Mouse (Mus musculus) forebrain, embryonic 11.5 days (tissue): ENCODE data around the gene Hibch. TPM values are rescaled to one million over a fixed set of nuclear protein-coding genes. Genes with fewer than 3 reads are reported as not detected.

ENCODE experiments used
- ATAC-seq: fragments of 200-750 bp; cut with Nextera tagmentation; replicated peaks from 2 replicates; pipeline ENCODE4 v1.8.0; 2017; ENCODE audit warnings: moderate TSS enrichment; ENCODE audit not compliant: low FRiP score
- DNase-seq: peaks from one replicate; pipeline ENCODE4 v3.0.0-alpha.2; 2017; ENCODE audit warnings: low spot score
- H3K27ac ChIP-seq: fragments of 300-500 bp; sonication (generic); 2 replicates; pipeline ENCODE4 v1.5.1; 2014; ENCODE audit warnings: low read depth, low read length
- H3K27me3 ChIP-seq: fragments of 300-500 bp; sonication (generic); 2 replicates; pipeline ENCODE4 v1.6.1; 2014; ENCODE audit warnings: mild to moderate bottlenecking, low read length, mixed read lengths; ENCODE audit not compliant: control insufficient read depth, insufficient read depth
- H3K36me3 ChIP-seq: fragments of 300-500 bp; sonication (generic); 2 replicates; pipeline ENCODE4 v1.6.1; 2014; ENCODE audit warnings: mild to moderate bottlenecking, low read length, moderate library complexity, mixed read lengths; ENCODE audit not compliant: control insufficient read depth, insufficient read depth
- H3K4me1 ChIP-seq: fragments of 300-500 bp; sonication (generic); replicated peaks from 2 replicates; pipeline ENCODE4 v1.6.1; 2014; ENCODE audit warnings: low read length, mixed read lengths; ENCODE audit not compliant: control insufficient read depth, insufficient read depth
- H3K4me2 ChIP-seq: fragments of 300-500 bp; sonication (generic); 2 replicates; pipeline ENCODE4 v1.6.1; 2014; ENCODE audit warnings: low read depth, mild to moderate bottlenecking, low read length, moderate library complexity, mixed read lengths; ENCODE audit not compliant: severe bottlenecking
- H3K4me3 ChIP-seq: fragments of 300-500 bp; sonication (generic); 2 replicates; pipeline ENCODE4 v1.5.1; 2014; ENCODE audit warnings: low read depth, low read length
- H3K9ac ChIP-seq: fragments of 300-500 bp; sonication (generic); 2 replicates; pipeline ENCODE4 v1.6.1; 2014; ENCODE audit warnings: low read length
- H3K9me3 ChIP-seq: fragments of 300-500 bp; sonication (generic); 2 replicates; pipeline ENCODE4 v1.6.1; 2016; ENCODE audit warnings: low read length, mixed read lengths; ENCODE audit not compliant: control insufficient read depth
- WGBS: fragments of 180-500 bp; shearing (Covaris S2); extraction: QIAGEN DNeasy Blood & Tissue Kit; methylation state at CpG from one replicate; pipeline ENCODE4 v1.1.7; 2014; 5-methylcytosine and 5-hydroxymethylcytosine counted together
- polyA plus RNA-seq: library from polyadenylated mRNA; unstranded; fragments of >200 nt; fragmentation: Nextera tagmentation; extraction: Ambion mirVana; gene quantifications from 2 replicates; pipeline ENCODE4 v1.2.1, GENCODE M21; 2014

Gene Hibch
- polyA plus RNA-seq, 1 experiment from 2014 or later = 24.1 TPM

GRCm38 (mm10) chr1:52808456-52808855 lies 36.3 kb upstream of the Hibch start:
- Histone ChIP-seq H3K4me2 (no peak overlapping the region), H3K4me3 (no peak overlapping the region), H3K4me1 (no peaks in the 10 kb centered on the region), H3K36me3 (no peaks in the 10 kb centered on the region), H3K27me3 (no peaks in the 10 kb centered on the region), H3K27ac (no peak overlapping the region), H3K9me3 (no peaks in the 10 kb centered on the region), H3K9ac (no peak overlapping the region)
- DNase-seq (no peak), ATAC-seq (no peak)
- WGBS = 89% methylated on average over 6 of the region's 6 CpGs

- Histone ChIP-seq H3K4me1 (no peaks in the 10 kb centered on the region; the same call in 1 of the 2 replicates), H3K9ac (no peak overlapping the region)
- peak; percentile 16; the same call in 1 of the 2 replicates for ATAC-seq
Observed at GRCm38 (mm10) chr1:52816232-52816891, 28.4 kb upstream of the Hibch start.

GRCm38 (mm10) chr1:52816910-52817812 lies 27.6 kb upstream of the Hibch start, which contains the start of gene Inpp1:
TSS of gene Inpp1 (minus strand) at chr1:52817688.
- Histone ChIP-seq H3K27me3 (no peaks in the 10 kb centered on the region), H3K27ac (peak within 1 kb of the TSS; percentile 18; the same call in 1 of the 2 replicates), H3K36me3 (no peaks in the 10 kb centered on the region), H3K9me3 (no peaks in the 10 kb centered on the region), H3K9ac (peak within 1 kb of the TSS; percentile 81), H3K4me2 (peak within 1 kb of the TSS; percentile 92), H3K4me1 (no peaks in the 10 kb centered on the region; the same call in 1 of the 2 replicates), H3K4me3 (peak within 1 kb of the TSS; percentile 56)
- ATAC-seq = peak; percentile 85
- peak; percentile 79 for DNase-seq
- WGBS = under 1% methylated on average over 57 of the region's 59 CpGs

More at GRCm38 (mm10) chr1:52816232-52816891, 28.4 kb upstream of the Hibch start:
- no peaks in the 10 kb centered on the region for H3K27me3 ChIP-seq
- H3K27ac ChIP-seq = no peak overlapping the region
- H3K9me3 ChIP-seq = no peaks in the 10 kb centered on the region
- peak overlapping the region; percentile 92; the same call in 1 of the 2 replicates for H3K4me2 ChIP-seq
- DNase-seq = no peak
- no peaks in the 10 kb centered on the region for H3K36me3 ChIP-seq
- 61% methylated on average over 13 of the region's 13 CpGs for WGBS
- H3K4me3 ChIP-seq = 0 out of 2 replicates have a peak overlapping the region, but pooled peaks have one; percentile 56

- peak overlapping the region; percentile 18; the same call in 1 of the 2 replicates for H3K27ac ChIP-seq
- H3K4me2 ChIP-seq = peak overlapping the region; percentile 92
- H3K9ac ChIP-seq = peak overlapping the region; percentile 81
- no peaks in the 10 kb centered on the region; the same call in 1 of the 2 replicates for H3K4me1 ChIP-seq
- H3K4me3 ChIP-seq = peak overlapping the region; percentile 56
- 0 out of 2 replicates have a peak, but pooled peaks have one; percentile 4 for ATAC-seq
- no peak for DNase-seq
- no peaks in the 10 kb centered on the region for H3K27me3 ChIP-seq
- H3K36me3 ChIP-seq = no peaks in the 10 kb centered on the region
- no peaks in the 10 kb centered on the region for H3K9me3 ChIP-seq
- WGBS = 4% methylated on average over 5 of the region's 7 CpGs
Observed at GRCm38 (mm10) chr1:52817813-52818147, 26.9 kb upstream of the Hibch start.

GRCm38 (mm10) chr1:52839099-52839498 lies 5.6 kb upstream of the Hibch start:
- no peak overlapping the region for H3K27ac ChIP-seq
- H3K36me3 ChIP-seq = no peaks in the 10 kb centered on the region
- ATAC-seq (no peak), DNase-seq (no peak)
- WGBS = 96% methylated on average over 3 of the region's 3 CpGs
- H3K4me3 ChIP-seq = no peak overlapping the region
- no peak overlapping the region for H3K9ac ChIP-seq
- H3K27me3 ChIP-seq = no peaks in the 10 kb centered on the region
- no peaks in the 10 kb centered on the region for H3K9me3 ChIP-seq
- H3K4me1 ChIP-seq = no peaks in the 10 kb centered on the region
- H3K4me2 ChIP-seq = no peak overlapping the region

GRCm38 (mm10) chr1:52844354-52844753 lies 375 bp upstream of the Hibch start:
- H3K9me3 ChIP-seq = no peaks in the 10 kb centered on the region
- H3K27ac ChIP-seq = no peak overlapping the region

GRCm38 (mm10) chr1:52846556-52846955 lies 1.8 kb downstream of the Hibch start:
- Histone ChIP-seq H3K36me3 (no peaks in the 10 kb centered on the region), H3K4me1 (no peaks in the 10 kb centered on the region), H3K4me2 (no peak overlapping the region), H3K27ac (no peak overlapping the region), H3K4me3 (no peak overlapping the region), H3K9ac (no peak overlapping the region), H3K27me3 (no peaks in the 10 kb centered on the region), H3K9me3 (no peaks in the 10 kb centered on the region)
- ATAC-seq (no peak), DNase-seq (no peak)
- 87% methylated on average over 4 of the region's 4 CpGs for WGBS

More at GRCm38 (mm10) chr1:52844354-52844753, 375 bp upstream of the Hibch start:
- 13% methylated on average over 3 of the region's 3 CpGs for WGBS
- Histone ChIP-seq H3K27me3 (no peaks in the 10 kb centered on the region), H3K36me3 (no peaks in the 10 kb centered on the region), H3K4me1 (no peaks in the 10 kb centered on the region), H3K9ac (no peak overlapping the region), H3K4me2 (peak overlapping the region; percentile 67; the same call in 1 of the 2 replicates), H3K4me3 (peak overlapping the region; percentile 51)
- DNase-seq (no peak), ATAC-seq (peak; percentile 33)

- Histone ChIP-seq H3K9me3 (no peaks in the 10 kb centered on the region), H3K9ac (no peak overlapping the region), H3K36me3 (no peaks in the 10 kb centered on the region), H3K4me1 (no peaks in the 10 kb centered on the region), H3K4me3 (no peak overlapping the region), H3K27me3 (no peaks in the 10 kb centered on the region), H3K4me2 (no peak overlapping the region), H3K27ac (no peak overlapping the region)
- WGBS = 73% methylated on average over 4 of the region's 4 CpGs
- no peak for ATAC-seq
- no peak for DNase-seq
Observed at GRCm38 (mm10) chr1:52849422-52849821, 4.7 kb downstream of the Hibch start.
